ENCODE assay signal across 10 mouse cellular contexts in the genomic region with DNA sequence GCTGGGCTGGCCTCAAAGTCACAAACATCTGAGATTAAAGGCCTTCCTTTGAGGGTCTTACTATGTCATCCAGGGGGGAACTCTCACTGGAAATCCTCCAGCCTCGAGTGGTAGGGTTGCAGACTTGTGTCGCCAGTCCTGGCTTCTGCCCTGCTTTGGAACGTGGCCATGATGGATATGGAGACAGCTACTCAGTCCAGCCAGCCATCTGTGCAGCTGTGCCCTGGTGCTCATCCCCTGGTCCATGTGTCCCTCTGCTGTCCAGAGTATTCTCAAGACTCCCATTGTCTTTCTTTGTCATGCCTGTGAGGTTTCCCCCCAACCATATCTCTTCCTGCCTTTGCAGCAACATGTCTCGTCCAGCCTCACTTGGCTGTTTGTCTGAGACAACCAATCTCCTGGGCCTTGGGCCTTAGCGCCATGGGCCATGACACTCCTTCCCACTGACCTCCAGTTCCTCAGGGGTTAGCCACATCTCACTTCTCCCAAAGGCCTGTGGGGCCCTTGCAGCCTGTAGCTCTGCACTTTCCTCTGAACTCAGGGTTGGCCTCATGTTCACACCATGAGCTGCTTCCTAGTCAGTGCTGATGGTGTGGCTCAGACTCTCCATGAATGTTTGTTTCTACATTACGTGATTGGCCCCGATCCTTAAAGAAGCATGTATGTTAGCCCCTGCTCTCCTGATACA.
DNase-seq lines count a peak whose midpoint lies in the region; ATAC-seq and TF ChIP-seq lines count a peak whose summit lies in the region.
"Had no signal": no experiment of that assay in that cellular context is flagged by ENCODE, and none has a peak within 500 bp of the region (broad histone marks: within the 10 kb centered on the region; RNA-seq: fewer than 3 reads in every experiment).

No protein-coding gene starts in this region.

- peaks cover 56% of the 10 kb centered on the region for H3K36me3 ChIP-seq in forebrain, embryonic 15.5 days
- H3K36me3 ChIP-seq in forebrain, embryonic 12.5 days (replicated peaks): peaks cover 79% of the 10 kb centered on the region
- peaks cover 10% of the 10 kb centered on the region for H3K36me3 ChIP-seq in lung, embryonic 16.5 days (ENCODE audit: control insufficient read depth, insufficient read depth, low read length)
- H3K36me3 ChIP-seq in heart, embryonic 12.5 days: peaks cover 60% of the 10 kb centered on the region
- H3K36me3 ChIP-seq in liver, embryonic 14.5 days (replicated peaks; ENCODE audit: control insufficient read depth, insufficient read depth, low read depth): peaks cover 32% of the 10 kb centered on the region
- H3K36me3 ChIP-seq in midbrain, embryonic 10.5 days: peaks cover 92% of the 10 kb centered on the region

- no peak for ATAC-seq in forebrain, embryonic 15.5 days (replicated peaks)
- ATAC-seq in forebrain, embryonic 12.5 days (ENCODE audit: low FRiP score): no peak
- 0 out of 2 replicates have a peak, but pooled peaks have one; percentile 11 for ATAC-seq in lung, embryonic 16.5 days (ENCODE audit: low read depth)
- ATAC-seq in heart, embryonic 12.5 days (ENCODE audit: insufficient number of reproducible peaks, low FRiP score): no peak
- ATAC-seq in liver, embryonic 14.5 days (ENCODE audit: insufficient read depth): no peak

- H3K4me3 ChIP-seq in forebrain, embryonic 15.5 days: no peak overlapping the region
- H3K4me3 ChIP-seq in forebrain, embryonic 12.5 days (replicated peaks): no peak overlapping the region
- H3K4me3 ChIP-seq in lung, embryonic 16.5 days (ENCODE audit: low read length): no peak overlapping the region
- no peak overlapping the region for H3K4me3 ChIP-seq in heart, embryonic 12.5 days
- H3K4me3 ChIP-seq in liver, embryonic 14.5 days (ENCODE audit: insufficient read depth in 1 of 2, low read depth in 2 of 2, low read length in 2 of 2): no peak overlapping the region
- H3K4me3 ChIP-seq in midbrain, embryonic 10.5 days: no peak overlapping the region
- H3K4me3 ChIP-seq: neural tube, embryonic 12.5 days had no signal

- H3K27me3 ChIP-seq in forebrain, embryonic 15.5 days: no peaks in the 10 kb centered on the region
- H3K27me3 ChIP-seq in forebrain, embryonic 12.5 days: no peaks in the 10 kb centered on the region
- H3K27me3 ChIP-seq in lung, embryonic 16.5 days (ENCODE audit: control insufficient read depth, insufficient read depth, low read depth, low read length): no peaks in the 10 kb centered on the region
- no peaks in the 10 kb centered on the region for H3K27me3 ChIP-seq in heart, embryonic 12.5 days (replicated peaks)
- no peaks in the 10 kb centered on the region for H3K27me3 ChIP-seq in liver, embryonic 14.5 days (ENCODE audit: control insufficient read depth, insufficient read depth, low read length)
- no peaks in the 10 kb centered on the region for H3K27me3 ChIP-seq in midbrain, embryonic 10.5 days (ENCODE audit: low read depth, poor library complexity, severe bottlenecking)
- H3K27me3 ChIP-seq: neural tube, embryonic 12.5 days had no signal

- no peak for DNase-seq in lung, postnatal 25 days (ENCODE audit: low spot score)
- no peak for DNase-seq in liver, embryonic 14.5 days (ENCODE audit: low read depth in 3 of 3, low spot score in 3 of 3)
- DNase-seq in kidney, postnatal 25 days: no peak
- DNase-seq in midbrain, embryonic 10.5 days (ENCODE audit: low spot score): no peak
- DNase-seq: kidney, adult 9 months had no signal

- no peak overlapping the region for H3K4me2 ChIP-seq in forebrain, embryonic 15.5 days (replicated peaks)
- H3K4me2 ChIP-seq in forebrain, embryonic 12.5 days: no peak overlapping the region
- no peak overlapping the region for H3K4me2 ChIP-seq in lung, embryonic 16.5 days (ENCODE audit: low read depth, low read length)
- H3K4me2 ChIP-seq in heart, embryonic 12.5 days: no peak overlapping the region
- H3K4me2 ChIP-seq in liver, embryonic 14.5 days (ENCODE audit: low read depth): no peak overlapping the region
- H3K4me2 ChIP-seq: neural tube, embryonic 12.5 days had no signal

- no peak for TF ChIP-seq CTCF in liver, embryonic 14.5 days (IDR thresholded peaks at IDR 0.05; ENCODE audit: low read depth)

- H3K27ac ChIP-seq in forebrain, embryonic 15.5 days (replicated peaks): 0 out of 2 replicates have a peak overlapping the region, but pooled peaks have one; percentile 8
- no peak overlapping the region for H3K27ac ChIP-seq in forebrain, embryonic 12.5 days
- H3K27ac ChIP-seq in lung, embryonic 16.5 days (ENCODE audit: low read length): no peak overlapping the region
- H3K27ac ChIP-seq in heart, embryonic 12.5 days (ENCODE audit: poor library complexity, severe bottlenecking): peak overlapping the region; percentile 28
- peak overlapping the region; percentile 79 for H3K27ac ChIP-seq in liver, embryonic 14.5 days
- H3K27ac ChIP-seq in midbrain, embryonic 10.5 days (replicated peaks): no peak overlapping the region
- H3K27ac ChIP-seq: neural tube, embryonic 12.5 days had no signal

- peaks cover 2% of the 10 kb centered on the region; the same call in 1 of the 2 replicates for H3K4me1 ChIP-seq in forebrain, embryonic 15.5 days
- H3K4me1 ChIP-seq in forebrain, embryonic 12.5 days: no peaks in the 10 kb centered on the region
- H3K4me1 ChIP-seq in lung, embryonic 16.5 days (replicated peaks; ENCODE audit: control insufficient read depth, insufficient read depth, low read length): peaks cover 17% of the 10 kb centered on the region
- H3K4me1 ChIP-seq in heart, embryonic 12.5 days (replicated peaks): peaks cover 55% of the 10 kb centered on the region
- peaks cover 36 to 56% of the 10 kb centered on the region in 2 experiments for H3K4me1 ChIP-seq in liver, embryonic 14.5 days (replicated peaks; ENCODE audit: control insufficient read depth in 2 of 2, insufficient read depth in 2 of 2, low read length in 1 of 2)
- H3K4me1 ChIP-seq in midbrain, embryonic 10.5 days: peaks cover 2% of the 10 kb centered on the region; the same call in 1 of the 2 replicates

- no peak overlapping the region for H3K9ac ChIP-seq in forebrain, embryonic 15.5 days (replicated peaks)
- no peak overlapping the region for H3K9ac ChIP-seq in forebrain, embryonic 12.5 days
- no peak overlapping the region for H3K9ac ChIP-seq in lung, embryonic 16.5 days (ENCODE audit: low read length)
- 0 out of 2 replicates have a peak overlapping the region, but pooled peaks have one; percentile 16 for H3K9ac ChIP-seq in heart, embryonic 12.5 days
- H3K9ac ChIP-seq in liver, embryonic 14.5 days (replicated peaks): no peak overlapping the region; the same call in 1 of the 2 replicates
- H3K9ac ChIP-seq: neural tube, embryonic 12.5 days had no signal

- WGBS in forebrain, embryonic 15.5 days: 85% methylated on average over 7 of the region's 7 CpGs
- WGBS in forebrain, embryonic 12.5 days: 88% methylated on average over 7 of the region's 7 CpGs
- 62% methylated on average over 7 of the region's 7 CpGs for WGBS in lung, embryonic 16.5 days
- 62% methylated on average over 7 of the region's 7 CpGs for WGBS in heart, embryonic 12.5 days
- WGBS in liver, embryonic 14.5 days (ENCODE audit: insufficient replicate concordance): 61% methylated on average over 7 of the region's 7 CpGs
- 91% methylated on average over 7 of the region's 7 CpGs for WGBS in midbrain, embryonic 10.5 days

- H3K9me3 ChIP-seq in forebrain, embryonic 15.5 days: no peaks in the 10 kb centered on the region
- no peaks in the 10 kb centered on the region for H3K9me3 ChIP-seq in forebrain, embryonic 12.5 days
- no peaks in the 10 kb centered on the region for H3K9me3 ChIP-seq in lung, embryonic 16.5 days (ENCODE audit: control insufficient read depth, low read length)
- no peaks in the 10 kb centered on the region for H3K9me3 ChIP-seq in heart, embryonic 12.5 days (replicated peaks)
- H3K9me3 ChIP-seq in liver, embryonic 14.5 days (ENCODE audit: control insufficient read depth, low read length): no peaks in the 10 kb centered on the region
- no peaks in the 10 kb centered on the region for H3K9me3 ChIP-seq in midbrain, embryonic 10.5 days (replicated peaks)
- H3K9me3 ChIP-seq: neural tube, embryonic 12.5 days had no signal

- TF ChIP-seq EP300 in liver, embryonic 14.5 days (IDR thresholded peaks at IDR 0.05; ENCODE audit: low read depth): no peak

Comparison
In these comparisons a context has a peak if more than half of its experiments do, and no peak if none do; other contexts are left out.
1. H3K27ac ChIP-seq: peak in forebrain, embryonic 15.5 days (single experiment), heart, embryonic 12.5 days (single experiment) and liver, embryonic 14.5 days (single experiment); none in forebrain, embryonic 12.5 days (single experiment), lung, embryonic 16.5 days (single experiment) and midbrain, embryonic 10.5 days (single experiment).